Comparison of ENCODE assay signal across 15 mouse cellular contexts in genomic region chr9:107729709-107730108, GRCm38 (mm10). TPM values are rescaled to one million over a fixed set of nuclear protein-coding genes. Genes with fewer than 3 reads are reported as not detected.
DNase-seq lines count a peak whose midpoint lies in the region; ATAC-seq lines count a peak whose summit lies in the region.
"Had no signal": no experiment of that assay in that cellular context is flagged by ENCODE, and none has a peak within 500 bp of the region (broad histone marks: within the 10 kb centered on the region; RNA-seq: fewer than 3 reads in every experiment).

No protein-coding gene starts in this region.

- 13% methylated on average over 3 of the region's 3 CpGs for WGBS in forebrain, embryonic 10.5 days
- 24% methylated on average over 3 of the region's 3 CpGs for WGBS in hindbrain, embryonic 14.5 days
- 7% methylated on average over 3 of the region's 3 CpGs for WGBS in midbrain, embryonic 13.5 days

- DNase-seq in MN1 (ENCODE audit: low spot score): peak; percentile 42
- DNase-seq in forebrain, embryonic 10.5 days (ENCODE audit: extremely low spot score, low spot score): peak; percentile 71
- DNase-seq in hindbrain, embryonic 14.5 days (ENCODE audit: low spot score): peak; percentile 76
- no peak for DNase-seq in kidney, adult 11 months
- DNase-seq in cerebellum, adult 11-12 months: no peak
- no peak for DNase-seq in T-cell, adult 2 months (ENCODE audit: low spot score)
- no peak for DNase-seq in adrenal gland, postnatal 25 days
- DNase-seq: B cell, adult 2 months; kidney, adult 9 months had no signal

- peaks cover 72% of the 10 kb centered on the region for H3K4me1 ChIP-seq in forebrain, embryonic 10.5 days
- H3K4me1 ChIP-seq in hindbrain, embryonic 14.5 days (replicated peaks; ENCODE audit: control insufficient read depth, insufficient read depth, low read length): peaks cover 34% of the 10 kb centered on the region
- H3K4me1 ChIP-seq in midbrain, embryonic 13.5 days (replicated peaks): peaks cover 61% of the 10 kb centered on the region

- peaks cover 8% of the 10 kb centered on the region for H3K27me3 ChIP-seq in forebrain, embryonic 10.5 days (ENCODE audit: poor library complexity, severe bottlenecking)
- no peaks in the 10 kb centered on the region for H3K27me3 ChIP-seq in hindbrain, embryonic 14.5 days (ENCODE audit: control insufficient read depth, insufficient read depth, low read length)
- H3K27me3 ChIP-seq in midbrain, embryonic 13.5 days: no peaks in the 10 kb centered on the region
- H3K27me3 ChIP-seq: neural tube, embryonic 12.5 days had no signal

- no peaks in the 10 kb centered on the region for H3K36me3 ChIP-seq in forebrain, embryonic 10.5 days (replicated peaks)
- no peaks in the 10 kb centered on the region for H3K36me3 ChIP-seq in hindbrain, embryonic 14.5 days (replicated peaks; ENCODE audit: control insufficient read depth, insufficient read depth)
- no peaks in the 10 kb centered on the region for H3K36me3 ChIP-seq in midbrain, embryonic 13.5 days
- H3K36me3 ChIP-seq: liver, embryonic 15.5 days; neural tube, embryonic 12.5 days had no signal

- H3K27ac ChIP-seq in forebrain, embryonic 10.5 days: peak overlapping the region; percentile 75
- H3K27ac ChIP-seq in hindbrain, embryonic 14.5 days: peak overlapping the region; percentile 84
- H3K27ac ChIP-seq in midbrain, embryonic 13.5 days: peak overlapping the region; percentile 89
- H3K27ac ChIP-seq: liver, embryonic 15.5 days; neural tube, embryonic 12.5 days; stomach, postnatal 0 days had no signal

- no peak overlapping the region for H3K9ac ChIP-seq in hindbrain, embryonic 14.5 days
- no peak overlapping the region for H3K9ac ChIP-seq in midbrain, embryonic 13.5 days (replicated peaks)
- H3K9ac ChIP-seq: liver, embryonic 15.5 days; neural tube, embryonic 12.5 days had no signal

- no peaks in the 10 kb centered on the region for H3K9me3 ChIP-seq in forebrain, embryonic 10.5 days
- no peaks in the 10 kb centered on the region for H3K9me3 ChIP-seq in hindbrain, embryonic 14.5 days (ENCODE audit: control insufficient read depth, low read length)
- no peaks in the 10 kb centered on the region for H3K9me3 ChIP-seq in midbrain, embryonic 13.5 days
- H3K9me3 ChIP-seq: liver, embryonic 15.5 days; neural tube, embryonic 12.5 days had no signal

- ATAC-seq in hindbrain, embryonic 14.5 days (ENCODE audit: low FRiP score): peak; percentile 52
- ATAC-seq in midbrain, embryonic 13.5 days: peak; percentile 57

- H3K4me2 ChIP-seq in hindbrain, embryonic 14.5 days (replicated peaks): no peak overlapping the region
- peak overlapping the region; percentile 11 for H3K4me2 ChIP-seq in midbrain, embryonic 13.5 days (replicated peaks)
- H3K4me2 ChIP-seq: liver, embryonic 15.5 days; neural tube, embryonic 12.5 days had no signal

- no peak overlapping the region for H3K4me3 ChIP-seq in forebrain, embryonic 10.5 days
- H3K4me3 ChIP-seq in hindbrain, embryonic 14.5 days (replicated peaks; ENCODE audit: low read length): no peak overlapping the region
- H3K4me3 ChIP-seq in midbrain, embryonic 13.5 days (replicated peaks): no peak overlapping the region
- H3K4me3 ChIP-seq: liver, embryonic 15.5 days; neural tube, embryonic 12.5 days had no signal

RNA-seq across cellular contexts. Expression of gene Sema3f, which starts 19.4 kb away (rescaled TPM):
- polyA plus RNA-seq in forebrain, embryonic 10.5 days (2016; fragmentation: Nextera tagmentation; extraction: Ambion mirVana): 10.0 and 11.2 TPM in 2 replicates
- polyA plus RNA-seq in hindbrain, embryonic 14.5 days (2014; fragmentation: Nextera tagmentation; extraction: Ambion mirVana): 17.5 and 17.7 TPM in 2 replicates
- polyA plus RNA-seq in midbrain, embryonic 13.5 days (2015; fragmentation: Nextera tagmentation; extraction: Ambion mirVana): 18.9 and 24.6 TPM in 2 replicates
- 23.1 and 23.6 TPM in 2 replicates for total RNA-seq in adrenal gland, postnatal 25 days (2021)
- total RNA-seq: MEL had no signal

RNA-seq across cellular contexts. Expression of gene Rbm5, which starts 41.1 kb away (rescaled TPM):
- 185 and 192 TPM in 2 replicates for polyA plus RNA-seq in forebrain, embryonic 10.5 days (2016; fragmentation: Nextera tagmentation; extraction: Ambion mirVana)
- 199 and 205 TPM in 2 replicates for polyA plus RNA-seq in hindbrain, embryonic 14.5 days (2014; fragmentation: Nextera tagmentation; extraction: Ambion mirVana)
- 282 and 315 TPM in 2 replicates for polyA plus RNA-seq in midbrain, embryonic 13.5 days (2015; fragmentation: Nextera tagmentation; extraction: Ambion mirVana)
- total RNA-seq in adrenal gland, postnatal 25 days (2021): 135 and 149 TPM in 2 replicates

RNA-seq across cellular contexts. Expression of gene Gnat1, which starts 50.2 kb away (rescaled TPM):
- 3.9 and 4.1 TPM in 2 replicates for polyA plus RNA-seq in forebrain, embryonic 10.5 days (2016; fragmentation: Nextera tagmentation; extraction: Ambion mirVana)
- polyA plus RNA-seq in hindbrain, embryonic 14.5 days (2014; fragmentation: Nextera tagmentation; extraction: Ambion mirVana): 1.3 TPM in 2 replicates
- polyA plus RNA-seq in midbrain, embryonic 13.5 days (2015; fragmentation: Nextera tagmentation; extraction: Ambion mirVana): 2.4 and 2.7 TPM in 2 replicates
- not detected in 2 replicates for total RNA-seq in adrenal gland, postnatal 25 days (2021)
- total RNA-seq: heart, postnatal 25 days had no signal

Comparison
In these comparisons a context has a peak if more than half of its experiments do, and no peak if none do; other contexts are left out.
1. DNase-seq: peak in MN1 (single experiment), forebrain, embryonic 10.5 days (single experiment) and hindbrain, embryonic 14.5 days (single experiment); none in kidney, adult 11 months (single experiment), cerebellum, adult 11-12 months (single experiment), T-cell, adult 2 months (single experiment) and adrenal gland, postnatal 25 days (single experiment).
2. Peak in every context shown above with its lines, with median percentiles within 50 percentile points of each other: H3K27ac ChIP-seq.